Comparison of ENCODE assay signal across 21 mouse cellular contexts in genomic region chr9:33930286-33930685, GRCm38 (mm10).
DNase-seq lines count a peak whose midpoint lies in the region; TF ChIP-seq lines count a peak whose summit lies in the region.
"Had no signal": no experiment of that assay in that cellular context is flagged by ENCODE, and none has a peak within 500 bp of the region (broad histone marks: within the 10 kb centered on the region; RNA-seq: fewer than 3 reads in every experiment).

No protein-coding gene starts in this region.

- no peaks in the 10 kb centered on the region for H3K27me3 ChIP-seq in myocyte (ENCODE audit: control insufficient read depth, insufficient read depth, insufficient read length)
- H3K27me3 ChIP-seq: embryonic facial prominence, embryonic 15.5 days; forebrain, embryonic 15.5 days had no signal

- no peaks in the 10 kb centered on the region for H3K79me2 ChIP-seq in myocyte (ENCODE audit: control insufficient read depth, insufficient read depth)

- no peaks in the 10 kb centered on the region for H3K36me3 ChIP-seq in myocyte (ENCODE audit: control insufficient read depth, insufficient read depth)
- H3K36me3 ChIP-seq: embryonic facial prominence, embryonic 15.5 days; forebrain, embryonic 15.5 days; hindbrain, embryonic 10.5 days had no signal

- H3ac ChIP-seq in myocyte (ENCODE audit: control insufficient read depth, insufficient read length), result no peak overlapping the region

- no peak for TF ChIP-seq POLR2A in myocyte (IDR thresholded peaks at IDR 0.05; ENCODE audit: insufficient read length, low read depth)

- H3K4me3 ChIP-seq in myocyte, result no peak overlapping the region
- H3K4me3 ChIP-seq: embryonic facial prominence, embryonic 15.5 days; erythroblast, embryonic 14.5 days; forebrain, embryonic 15.5 days; heart, adult 2 months; hindbrain, embryonic 10.5 days had no signal

- peak overlapping the region; percentile 36 for H3K4me2 ChIP-seq in myocyte (ENCODE audit: low read depth)
- H3K4me2 ChIP-seq: embryonic facial prominence, embryonic 15.5 days; forebrain, embryonic 15.5 days; hindbrain, embryonic 14.5 days had no signal

- DNase-seq in heart, adult 8-10 months (ENCODE audit: low spot score), result peak; percentile 26
- no peak for DNase-seq in heart, postnatal 4 days
- peak; percentile 1 for DNase-seq in 416B (ENCODE audit: low read depth)
- peak; percentile 43 for DNase-seq in NIH3T3 (ENCODE audit: low read depth)
- no peak for DNase-seq in right cerebral cortex, adult 18-20 months
- no peak for DNase-seq in urinary bladder, postnatal 14 days (ENCODE audit: low spot score)
- DNase-seq: adrenal gland, postnatal 10 days; B cell, adult 2 months; cerebellum, adult 11 months; cerebellum, adult 8-10 months; cerebellum, postnatal 14 days; embryo, embryonic 11 days; gastrocnemius, postnatal 36 days; kidney, adult 2 months had no signal

TF ChIP-seq in myocyte, 11 proteins besides CTCF, POLR2A, EP300 and RAD21:
- TF ChIP-seq MYOG (IDR thresholded peaks at IDR 0.05; ENCODE audit: control insufficient read depth in 1 of 3, insufficient read depth in 1 of 3, insufficient read length in 2 of 3, low read depth in 2 of 3) (no peak), MYOD1 (IDR thresholded peaks at IDR 0.05; ENCODE audit: control insufficient read depth in 1 of 3, insufficient read length in 2 of 3, low read depth in 2 of 3) (no peak), REST (IDR thresholded peaks at IDR 0.05; ENCODE audit: insufficient read depth, insufficient read length) (no peak), TCF12 (IDR thresholded peaks at IDR 0.05; ENCODE audit: insufficient read depth, poor library complexity, severe bottlenecking) (no peak), TCF3 (IDR thresholded peaks at IDR 0.05; ENCODE audit: insufficient read length, low read depth) (no peak), SRF (IDR thresholded peaks at IDR 0.05; ENCODE audit: control insufficient read depth, insufficient read length, low read depth) (no peak), CEBPB (IDR thresholded peaks at IDR 0.05; ENCODE audit: insufficient read depth, poor library complexity, severe bottlenecking) (no peak), USF1 (IDR thresholded peaks at IDR 0.05; ENCODE audit: low read depth) (no peak), MAX (IDR thresholded peaks at IDR 0.05; ENCODE audit: low read depth) (no peak), E2F4 (IDR thresholded peaks at IDR 0.05; ENCODE audit: insufficient read depth) (no peak), POLR2AphosphoS2 (IDR thresholded peaks at IDR 0.05; ENCODE audit: insufficient read length, low read depth) (no peak)

Comparison
In these comparisons a context has a peak if more than half of its experiments do, and no peak if none do; other contexts are left out.
1. DNase-seq: peak in heart, adult 8-10 months (single experiment), 416B (single experiment) and NIH3T3 (single experiment); none in heart, postnatal 4 days (single experiment), right cerebral cortex, adult 18-20 months (single experiment) and urinary bladder, postnatal 14 days (single experiment).